In the genomic region with DNA sequence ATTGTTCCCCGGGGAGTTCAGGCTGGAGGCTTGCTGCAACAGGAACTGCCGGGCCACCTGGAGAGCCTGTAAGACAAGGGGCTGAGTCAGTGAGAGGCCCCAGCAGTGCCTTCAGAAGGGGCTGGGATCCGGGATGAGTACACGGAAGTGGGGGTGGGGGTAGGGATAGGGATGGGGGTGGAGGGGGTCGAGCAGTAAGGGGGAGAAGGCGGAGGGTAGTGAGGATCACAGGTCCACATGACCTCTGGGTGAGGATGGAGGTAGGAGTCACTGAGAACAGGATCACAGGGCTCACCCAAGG, we compare ENCODE assay signal across 9 mouse cellular contexts. TPM values are rescaled to one million over a fixed set of nuclear protein-coding genes. Genes with fewer than 3 reads are reported as not detected.
DNase-seq lines count a peak whose midpoint lies in the region; ATAC-seq and TF ChIP-seq lines count a peak whose summit lies in the region.
"Had no signal": no experiment of that assay in that cellular context is flagged by ENCODE, and none has a peak within 500 bp of the region (broad histone marks: within the 10 kb centered on the region; RNA-seq: fewer than 3 reads in every experiment).

No protein-coding gene starts in this region.

- DNase-seq in lung, embryonic 14.5 days = peak; percentile 43
- no peak for DNase-seq in lung, postnatal 36 days
- DNase-seq in ovary, postnatal 10 days (ENCODE audit: low spot score) = no peak
- no peak for DNase-seq in kidney, postnatal 4 days
- DNase-seq in retina, embryonic 14.5 days (ENCODE audit: low spot score) = no peak
- DNase-seq: gastrocnemius, postnatal 10 days had no signal

- no peaks in the 10 kb centered on the region for H3K9me3 ChIP-seq in lung, embryonic 14.5 days (ENCODE audit: low read depth, low read length)
- no peaks in the 10 kb centered on the region for H3K9me3 ChIP-seq in embryonic facial prominence, embryonic 13.5 days
- no peaks in the 10 kb centered on the region for H3K9me3 ChIP-seq in intestine, embryonic 15.5 days
- no peaks in the 10 kb centered on the region for H3K9me3 ChIP-seq in neural tube, embryonic 12.5 days

- ATAC-seq in lung, embryonic 14.5 days (ENCODE audit: insufficient read depth) = peak; percentile 46; the same call in 1 of the 2 replicates
- peak; percentile 53 for ATAC-seq in embryonic facial prominence, embryonic 13.5 days (ENCODE audit: insufficient number of reproducible peaks, insufficient read depth, low FRiP score, low TSS enrichment, low read depth)
- peak; percentile 72 for ATAC-seq in intestine, embryonic 15.5 days
- ATAC-seq in neural tube, embryonic 12.5 days (ENCODE audit: low FRiP score, low read depth) = peak; percentile 33

- H3K4me2 ChIP-seq in lung, embryonic 14.5 days = peak overlapping the region; percentile 37
- 0 out of 2 replicates have a peak overlapping the region, but pooled peaks have one; percentile 22 for H3K4me2 ChIP-seq in embryonic facial prominence, embryonic 13.5 days
- H3K4me2 ChIP-seq in intestine, embryonic 15.5 days (replicated peaks) = peak overlapping the region; percentile 38
- peak overlapping the region; percentile 15 for H3K4me2 ChIP-seq in neural tube, embryonic 12.5 days (replicated peaks)

- 9% methylated on average over 6 of the region's 6 CpGs for WGBS in lung, embryonic 14.5 days
- 12% methylated on average over 6 of the region's 6 CpGs for WGBS in embryonic facial prominence, embryonic 13.5 days
- WGBS in intestine, embryonic 15.5 days = 11% methylated on average over 6 of the region's 6 CpGs
- 9% methylated on average over 6 of the region's 6 CpGs for WGBS in neural tube, embryonic 12.5 days

- no peak overlapping the region for H3K4me3 ChIP-seq in lung, embryonic 14.5 days (ENCODE audit: low read depth, low read length)
- H3K4me3 ChIP-seq in embryonic facial prominence, embryonic 13.5 days = no peak overlapping the region
- H3K4me3 ChIP-seq in intestine, embryonic 15.5 days (replicated peaks) = no peak overlapping the region
- H3K4me3 ChIP-seq in neural tube, embryonic 12.5 days = no peak overlapping the region

- H3K9ac ChIP-seq in lung, embryonic 14.5 days = peak overlapping the region; percentile 2; the same call in 1 of the 2 replicates
- H3K9ac ChIP-seq in embryonic facial prominence, embryonic 13.5 days = peak overlapping the region; percentile 49; the same call in 1 of the 2 replicates
- no peak overlapping the region for H3K9ac ChIP-seq in intestine, embryonic 15.5 days
- no peak overlapping the region; the same call in 1 of the 2 replicates for H3K9ac ChIP-seq in neural tube, embryonic 12.5 days

- no peaks in the 10 kb centered on the region for H3K27me3 ChIP-seq in lung, embryonic 14.5 days (ENCODE audit: insufficient read depth, low read length)
- H3K27me3 ChIP-seq in embryonic facial prominence, embryonic 13.5 days = no peaks in the 10 kb centered on the region
- H3K27me3 ChIP-seq in intestine, embryonic 15.5 days (replicated peaks) = no peaks in the 10 kb centered on the region
- H3K27me3 ChIP-seq in neural tube, embryonic 12.5 days (replicated peaks) = no peaks in the 10 kb centered on the region

- peaks cover 21% of the 10 kb centered on the region for H3K4me1 ChIP-seq in lung, embryonic 14.5 days (ENCODE audit: insufficient read depth)
- peaks cover 52% of the 10 kb centered on the region for H3K4me1 ChIP-seq in embryonic facial prominence, embryonic 13.5 days
- peaks cover 41% of the 10 kb centered on the region for H3K4me1 ChIP-seq in intestine, embryonic 15.5 days (replicated peaks)
- H3K4me1 ChIP-seq in neural tube, embryonic 12.5 days = peaks cover 39% of the 10 kb centered on the region

- H3K36me3 ChIP-seq in lung, embryonic 14.5 days (ENCODE audit: insufficient read depth) = peaks cover 52% of the 10 kb centered on the region
- peaks cover 23% of the 10 kb centered on the region for H3K36me3 ChIP-seq in embryonic facial prominence, embryonic 13.5 days
- H3K36me3 ChIP-seq in intestine, embryonic 15.5 days = 0 out of 2 replicates have a peak, but pooled peaks cover 6% of the 10 kb centered on the region
- peaks cover 9% of the 10 kb centered on the region; the same call in 1 of the 2 replicates for H3K36me3 ChIP-seq in neural tube, embryonic 12.5 days

- peak overlapping the region; percentile 80 for H3K27ac ChIP-seq in lung, embryonic 14.5 days (ENCODE audit: low read depth)
- peak overlapping the region; percentile 82 for H3K27ac ChIP-seq in embryonic facial prominence, embryonic 13.5 days
- H3K27ac ChIP-seq in intestine, embryonic 15.5 days = peak overlapping the region; percentile 79
- H3K27ac ChIP-seq in neural tube, embryonic 12.5 days = 0 out of 2 replicates have a peak overlapping the region, but pooled peaks have one; percentile 4

- no peak for TF ChIP-seq CTCF in lung, embryonic 14.5 days (IDR thresholded peaks at IDR 0.05; ENCODE audit: low read depth)

RNA-seq across cellular contexts. Expression of a gene that starts 36.3 kb away (rescaled TPM):
- 37.2 and 42.2 TPM in 2 replicates for polyA plus RNA-seq in lung, embryonic 14.5 days (2014; fragmentation: Nextera tagmentation; extraction: Ambion mirVana)
- polyA plus RNA-seq in embryonic facial prominence, embryonic 13.5 days (2015; fragmentation: Nextera tagmentation; extraction: Ambion mirVana) = 18.9 and 19.8 TPM in 2 replicates
- 22.3 and 24.9 TPM in 2 replicates for polyA plus RNA-seq in intestine, embryonic 15.5 days (2015; fragmentation: Nextera tagmentation; extraction: Ambion mirVana)
- 30.4 and 31.8 TPM in 2 replicates for polyA plus RNA-seq in neural tube, embryonic 12.5 days (2016; fragmentation: Nextera tagmentation; extraction: Ambion mirVana)

RNA-seq across cellular contexts. Expression of a gene that starts 53.6 kb away (rescaled TPM):
- 38.8 and 43.6 TPM in 2 replicates for polyA plus RNA-seq in lung, embryonic 14.5 days (2014; fragmentation: Nextera tagmentation; extraction: Ambion mirVana)
- polyA plus RNA-seq in embryonic facial prominence, embryonic 13.5 days (2015; fragmentation: Nextera tagmentation; extraction: Ambion mirVana) = 28.9 and 35.9 TPM in 2 replicates
- polyA plus RNA-seq in intestine, embryonic 15.5 days (2015; fragmentation: Nextera tagmentation; extraction: Ambion mirVana) = 8.3 and 9.5 TPM in 2 replicates
- polyA plus RNA-seq in neural tube, embryonic 12.5 days (2016; fragmentation: Nextera tagmentation; extraction: Ambion mirVana) = 12.9 and 13.9 TPM in 2 replicates

Comparison
In these comparisons a context has a peak if more than half of its experiments do, and no peak if none do; other contexts are left out.
1. H3K27ac ChIP-seq: peak in every context shown above with its lines; median percentile 82 in embryonic facial prominence, embryonic 13.5 days; 80 in lung, embryonic 14.5 days; 79 in intestine, embryonic 15.5 days; 4 in neural tube, embryonic 12.5 days.
2. H3K9ac ChIP-seq: peak in lung, embryonic 14.5 days (single experiment) and embryonic facial prominence, embryonic 13.5 days (single experiment); none in intestine, embryonic 15.5 days (single experiment) and neural tube, embryonic 12.5 days (single experiment).
3. Peak in every context shown above with its lines, with median percentiles within 50 percentile points of each other: ATAC-seq and H3K4me2 ChIP-seq.